Mouse (Mus musculus) embryonic facial prominence, embryonic 11.5 days (tissue): ENCODE results near the gene Cox6a1. TPM values are rescaled to one million over a fixed set of nuclear protein-coding genes. Genes with fewer than 3 reads are reported as not detected.
"Not testable (repeated sequence)": the region's sequence is repeated elsewhere in the genome, so short reads cannot be mapped to it uniquely, and the experiment has no call there.

Experiments used
- ATAC-seq: fragments of 200-750 bp; cut with Nextera tagmentation; replicated peaks from 2 replicates; pipeline ENCODE4 v1.8.0; 2017; ENCODE audit warnings: low read depth; ENCODE audit not compliant: insufficient number of reproducible peaks, low FRiP score, low TSS enrichment
- DNase-seq: peaks from one replicate; pipeline ENCODE4 v3.0.0-alpha.2; 2015; ENCODE audit warnings: low spot score
- H3K27ac ChIP-seq: fragments of 300-500 bp; sonication (generic); replicated peaks from 2 replicates; pipeline ENCODE4 v1.5.1; 2014; ENCODE audit warnings: mild to moderate bottlenecking, low read depth, low read length, control low read depth
- H3K27me3 ChIP-seq: fragments of 300-500 bp; sonication (generic); 2 replicates; pipeline ENCODE4 v1.6.1; 2014; ENCODE audit warnings: mild to moderate bottlenecking, low read length, moderate library complexity, mixed read lengths; ENCODE audit not compliant: control insufficient read depth, insufficient read depth
- H3K36me3 ChIP-seq: fragments of 300-500 bp; sonication (generic); replicated peaks from 2 replicates; pipeline ENCODE4 v1.6.1; 2014; ENCODE audit warnings: low read depth, mild to moderate bottlenecking, low read length, moderate library complexity, mixed read lengths; ENCODE audit not compliant: control insufficient read depth, insufficient read depth
- H3K4me1 ChIP-seq: fragments of 300-500 bp; sonication (generic); 2 replicates; pipeline ENCODE4 v1.6.1; 2014; ENCODE audit warnings: low read length, mixed read lengths; ENCODE audit not compliant: control insufficient read depth, insufficient read depth
- H3K4me2 ChIP-seq: fragments of 300-500 bp; sonication (generic); 2 replicates; pipeline ENCODE4 v1.6.1; 2014; ENCODE audit warnings: low read depth, mild to moderate bottlenecking, control low read depth, low read length, moderate library complexity
- H3K4me3 ChIP-seq: fragments of 300-500 bp; sonication (generic); 2 replicates; pipeline ENCODE4 v1.5.1; 2014; ENCODE audit warnings: low read depth, low read length, control low read depth
- H3K9ac ChIP-seq: fragments of 300-500 bp; sonication (generic); replicated peaks from 2 replicates; pipeline ENCODE4 v1.6.1; 2014; ENCODE audit warnings: mild to moderate bottlenecking, control low read depth, low read length
- H3K9me3 ChIP-seq: fragments of 300-500 bp; sonication (generic); replicated peaks from 2 replicates; pipeline ENCODE4 v1.6.1; 2016; ENCODE audit warnings: mild to moderate bottlenecking, low read length, inconsistent platforms, mixed read lengths; ENCODE audit not compliant: control insufficient read depth
- WGBS: fragments of 180-500 bp; shearing (Covaris S2); extraction: QIAGEN DNeasy Blood & Tissue Kit; methylation state at CpG from one replicate; pipeline ENCODE4 v1.1.7; 2014; 5-methylcytosine and 5-hydroxymethylcytosine counted together
- polyA plus RNA-seq: library from polyadenylated mRNA; unstranded; fragments of >200 nt; fragmentation: Nextera tagmentation; extraction: Ambion mirVana; gene quantifications from 2 replicates; pipeline ENCODE4 v1.2.1, GENCODE M21; 2014

Gene Cox6a1
- polyA plus RNA-seq, 1 experiment from 2014 or later: 569 TPM

GRCm38 (mm10) chr5:115378882-115379281 lies 30.1 kb upstream of the Cox6a1 start:
- H3K4me2 ChIP-seq, H3K27me3 ChIP-seq, DNase-seq, H3K36me3 ChIP-seq, H3K4me1 ChIP-seq, ATAC-seq, H3K9me3 ChIP-seq, H3K27ac ChIP-seq, H3K9ac ChIP-seq, H3K4me3 ChIP-seq: not testable (repeated sequence)
- WGBS: 86% methylated on average over 2 of the region's 2 CpGs

- H3K4me3 ChIP-seq: no peak overlapping the region
- H3K9me3 ChIP-seq: no peaks in the 10 kb centered on the region
- ATAC-seq (no peak), DNase-seq (no peak)
- H3K4me2 ChIP-seq: no peak overlapping the region
- no peaks in the 10 kb centered on the region for H3K4me1 ChIP-seq
- H3K36me3 ChIP-seq: no peaks in the 10 kb centered on the region
- H3K27ac ChIP-seq: no peak overlapping the region
- H3K9ac ChIP-seq: no peak overlapping the region
- H3K27me3 ChIP-seq: no peaks in the 10 kb centered on the region
- 79% methylated on average over 2 of the region's 2 CpGs for WGBS
Observed at GRCm38 (mm10) chr5:115375436-115375835, 26.7 kb upstream of the Cox6a1 start.

- DNase-seq (no peak), ATAC-seq (no peak)
- 19% methylated on average over 11 of the region's 11 CpGs for WGBS
- H3K27ac ChIP-seq: 0 out of 2 replicates have a peak overlapping the region, but pooled peaks have one; percentile 20
- no peaks in the 10 kb centered on the region for H3K27me3 ChIP-seq
- H3K4me2 ChIP-seq: peak overlapping the region; percentile 53
- no peaks in the 10 kb centered on the region for H3K36me3 ChIP-seq
- H3K4me3 ChIP-seq: peak overlapping the region; percentile 22
- peak overlapping the region; percentile 57 for H3K9ac ChIP-seq
- no peaks in the 10 kb centered on the region for H3K4me1 ChIP-seq
- H3K9me3 ChIP-seq: no peaks in the 10 kb centered on the region
Observed at GRCm38 (mm10) chr5:115374204-115374820, 25.5 kb upstream of the Cox6a1 start.

- peak; percentile 84 for ATAC-seq
- H3K4me3 ChIP-seq: peak overlapping the region; percentile 22
- WGBS: 13% methylated on average over 26 of the region's 26 CpGs
Observed at GRCm38 (mm10) chr5:115373441-115374203, 24.8 kb upstream of the Cox6a1 start.

GRCm38 (mm10) chr5:115371736-115372135 lies 23.0 kb upstream of the Cox6a1 start:
- Histone ChIP-seq H3K27ac (no peak overlapping the region), H3K9ac (no peak overlapping the region), H3K36me3 (no peaks in the 10 kb centered on the region), H3K27me3 (no peaks in the 10 kb centered on the region), H3K4me1 (no peaks in the 10 kb centered on the region), H3K4me2 (no peak overlapping the region), H3K9me3 (no peaks in the 10 kb centered on the region), H3K4me3 (no peak overlapping the region)
- ATAC-seq: no peak
- no peak for DNase-seq
- WGBS: 52% methylated on average over 9 of the region's 9 CpGs

More at GRCm38 (mm10) chr5:115373441-115374203, 24.8 kb upstream of the Cox6a1 start:
- Histone ChIP-seq H3K4me1 (no peaks in the 10 kb centered on the region), H3K9me3 (no peaks in the 10 kb centered on the region), H3K27me3 (no peaks in the 10 kb centered on the region), H3K36me3 (no peaks in the 10 kb centered on the region), H3K4me2 (peak overlapping the region; percentile 53), H3K27ac (0 out of 2 replicates have a peak overlapping the region, but pooled peaks have one; percentile 20), H3K9ac (peak overlapping the region; percentile 57)
- DNase-seq: peak; percentile 76

- H3K4me2 ChIP-seq: no peak overlapping the region
- no peaks in the 10 kb centered on the region for H3K9me3 ChIP-seq
- DNase-seq: no peak
- H3K4me3 ChIP-seq: no peak overlapping the region
- H3K27ac ChIP-seq: no peak overlapping the region
- H3K4me1 ChIP-seq: no peaks in the 10 kb centered on the region
- H3K9ac ChIP-seq: no peak overlapping the region
- WGBS: 86% methylated on average over 4 of the region's 4 CpGs
- H3K36me3 ChIP-seq: no peaks in the 10 kb centered on the region
- H3K27me3 ChIP-seq: no peaks in the 10 kb centered on the region
- no peak for ATAC-seq
Observed at GRCm38 (mm10) chr5:115364782-115365181, 16.0 kb upstream of the Cox6a1 start.

GRCm38 (mm10) chr5:115362819-115363714 lies 14.3 kb upstream of the Cox6a1 start:
- Histone ChIP-seq H3K9ac (peak overlapping the region; percentile 25; the same call in 1 of the 2 replicates), H3K4me2 (no peak overlapping the region), H3K36me3 (no peaks in the 10 kb centered on the region), H3K4me1 (no peaks in the 10 kb centered on the region), H3K27me3 (no peaks in the 10 kb centered on the region), H3K9me3 (no peaks in the 10 kb centered on the region), H3K27ac (no peak overlapping the region), H3K4me3 (no peak overlapping the region)
- 21% methylated on average over 19 of the region's 19 CpGs for WGBS
- ATAC-seq (no peak), DNase-seq (no peak)
